Mouse (Mus musculus) ES-E14 (cell line): ENCODE measurements around the gene Tprkb.

Experiments used
- HCFC1 ChIP-seq: IDR thresholded peaks from 2 replicates; pipeline ENCODE4 v1.6.1; 2012; ENCODE audit warnings: low read length, inconsistent platforms, borderline replicate concordance; ENCODE audit not compliant: insufficient read depth
- ZC3H11A ChIP-seq: IDR thresholded peaks from 2 replicates; pipeline ENCODE4 v1.6.1; 2012; ENCODE audit warnings: low read depth, mild to moderate bottlenecking, inconsistent platforms, low read length, borderline replicate concordance
- ZNF384 ChIP-seq: IDR thresholded peaks from 2 replicates; pipeline ENCODE4 v1.6.1; 2012; ENCODE audit warnings: low read depth, low read length, inconsistent platforms

DNA sequence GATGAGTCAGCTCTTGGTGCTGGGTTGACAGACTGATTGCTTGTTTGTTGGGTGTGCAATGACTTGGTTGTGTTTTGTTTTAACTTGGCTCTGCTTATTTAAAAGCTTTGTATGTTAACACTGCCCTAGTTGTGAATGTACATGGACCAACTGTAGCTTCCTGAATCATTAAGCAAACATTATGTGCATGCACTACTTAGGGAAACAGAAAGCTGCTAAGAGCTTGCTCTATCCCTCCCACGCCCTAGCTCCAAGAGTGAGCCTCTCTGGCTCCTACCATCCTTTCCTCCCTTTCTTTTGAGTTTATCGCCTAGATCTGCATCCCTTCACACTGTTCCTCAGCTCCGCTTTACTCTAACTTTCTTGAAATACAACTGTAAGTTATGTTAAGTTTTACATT is 61.7 kb downstream of the Tprkb start:
- TF ChIP-seq ZC3H11A (no peak), HCFC1 (no peak), ZNF384 (no peak)
